Mouse (Mus musculus) E14TG2a.4 (cell line): Measurements from ENCODE around the gene Tmem167.

Source experiments
- CTCF ChIP-seq: conservative IDR thresholded peaks from 2 replicates; pipeline ENCODE4 v1.5.1; 2014; ENCODE audit warnings: low read length
- NANOG ChIP-seq: IDR thresholded peaks from 2 replicates; pipeline ENCODE4 v1.6.1; 2014; ENCODE audit warnings: borderline replicate concordance, low read length, mixed read lengths

GRCm38 (mm10) chr13:90171390-90171789 lies 82.5 kb downstream of the Tmem167 start:
- TF ChIP-seq CTCF, result no peak
- TF ChIP-seq NANOG, result no peak
